Mouse (Mus musculus): ENCODE measurements around the gene Gcdh. TPM values are rescaled to one million over a fixed set of nuclear protein-coding genes. Genes with fewer than 3 reads are reported as not detected.
A peak's percentile ranks its signal among the peaks of the same experiment; 100 is the strongest.

The Gcdh gene
- total and polyA plus RNA-seq, 2 experiments = 560 to 2,081 TPM

DNA sequence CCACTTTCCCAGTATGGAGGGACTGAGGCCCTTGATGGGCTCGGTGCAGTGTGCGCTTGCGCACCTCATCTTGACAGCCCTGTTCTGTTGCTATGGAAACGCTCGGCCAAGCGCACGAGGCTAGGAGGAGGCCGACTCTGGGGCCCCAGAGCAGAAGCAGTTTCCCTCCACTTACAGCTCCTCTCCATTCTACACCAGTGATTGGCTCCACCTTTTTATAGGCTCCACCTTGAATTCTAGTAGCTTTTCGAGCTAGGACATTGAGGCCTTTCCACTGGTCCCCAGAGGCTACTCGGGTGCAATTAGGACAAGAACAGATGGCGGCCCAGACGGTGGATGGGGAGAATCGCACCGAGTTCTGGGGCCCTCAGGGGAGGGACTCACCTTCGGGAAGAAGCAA lies 41.1 kb upstream of the Gcdh start:
- TF ChIP-seq CTCF (IDR thresholded peaks at IDR 0.05; ENCODE audit: low read depth, low read length) = no peak
- no peak for TF ChIP-seq POLR2A (IDR thresholded peaks at IDR 0.05; ENCODE audit: extremely low read depth, insufficient read depth, low read length)
- Histone ChIP-seq H3K79me2 (ENCODE audit: control insufficient read depth, insufficient read depth, low read length) (no peaks in the 10 kb centered on the region), H3K9ac (ENCODE audit: low read depth, low read length) (no peak overlapping the region), H3K27me3 (ENCODE audit: control insufficient read depth, insufficient read depth, low read length) (peaks cover 22% of the 10 kb centered on the region), H3K27ac (replicated peaks; ENCODE audit: insufficient read depth, low read depth, low read length) (no peak overlapping the region), H3K4me3 (ENCODE audit: insufficient read depth, low read depth, low read length) (no peak overlapping the region), H3K36me3 (ENCODE audit: control insufficient read depth, insufficient read depth, low read length) (no peaks in the 10 kb centered on the region), H3K4me1 (ENCODE audit: control insufficient read depth, insufficient read depth, low read length) (no peaks in the 10 kb centered on the region)
- 6% methylated on average over 15 of the region's 15 CpGs for WGBS
- no peak for DNase-seq (ENCODE audit: extremely low read depth, low read depth, low spot score)

GRCm38 (mm10) chr8:84933767-84934559 lies 40.2 kb upstream of the Gcdh start:
- H3K4me3 ChIP-seq (ENCODE audit: insufficient read depth, low read depth, low read length) = no peak overlapping the region

DNA sequence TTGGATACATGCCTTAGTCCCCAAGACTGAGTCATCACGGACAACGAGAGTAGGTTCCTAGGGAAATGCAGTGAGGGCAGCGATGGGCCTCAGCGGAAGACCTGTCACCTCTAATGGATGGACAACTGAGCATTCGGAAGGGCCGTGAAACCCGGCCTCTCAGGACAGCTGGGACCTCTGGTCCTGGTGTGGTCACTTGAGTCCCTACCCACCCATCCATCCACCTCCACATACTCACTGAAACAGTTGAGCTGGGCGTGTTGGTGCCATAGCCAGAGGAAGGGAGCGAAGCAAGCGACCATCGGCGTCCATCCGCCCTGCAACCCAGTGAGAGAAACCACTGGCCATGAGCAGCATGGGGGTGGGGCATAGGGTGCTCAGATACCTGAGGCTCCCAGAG lies 36.9 kb upstream of the Gcdh start:
- no peak overlapping the region for H3K27ac ChIP-seq (replicated peaks; ENCODE audit: insufficient read depth, low read depth, low read length)
- WGBS = 81% methylated on average over 13 of the region's 13 CpGs
- no peaks in the 10 kb centered on the region for H3K4me1 ChIP-seq (ENCODE audit: control insufficient read depth, insufficient read depth, low read length)
- H3K36me3 ChIP-seq (ENCODE audit: control insufficient read depth, insufficient read depth, low read length) = no peaks in the 10 kb centered on the region
- H3K79me2 ChIP-seq (ENCODE audit: control insufficient read depth, insufficient read depth, low read length) = no peaks in the 10 kb centered on the region
- no peak overlapping the region for H3K4me3 ChIP-seq (ENCODE audit: insufficient read depth, low read depth, low read length)
- H3K27me3 ChIP-seq (ENCODE audit: control insufficient read depth, insufficient read depth, low read length) = peaks cover 11% of the 10 kb centered on the region
- no peak overlapping the region for H3K9ac ChIP-seq (ENCODE audit: low read depth, low read length)
- TF ChIP-seq CTCF (IDR thresholded peaks at IDR 0.05; ENCODE audit: low read depth, low read length) (no peak), POLR2A (IDR thresholded peaks at IDR 0.05; ENCODE audit: extremely low read depth, insufficient read depth, low read length) (no peak)
- no peak for DNase-seq (ENCODE audit: extremely low read depth, low read depth, low spot score)

More at GRCm38 (mm10) chr8:84933767-84934559, 40.2 kb upstream of the Gcdh start:
- Histone ChIP-seq H3K4me1 (ENCODE audit: control insufficient read depth, insufficient read depth, low read length) (no peaks in the 10 kb centered on the region), H3K36me3 (ENCODE audit: control insufficient read depth, insufficient read depth, low read length) (no peaks in the 10 kb centered on the region), H3K9ac (ENCODE audit: low read depth, low read length) (no peak overlapping the region), H3K79me2 (ENCODE audit: control insufficient read depth, insufficient read depth, low read length) (no peaks in the 10 kb centered on the region), H3K27me3 (ENCODE audit: control insufficient read depth, insufficient read depth, low read length) (peaks cover 26% of the 10 kb centered on the region), H3K27ac (replicated peaks; ENCODE audit: insufficient read depth, low read depth, low read length) (no peak overlapping the region)
- TF ChIP-seq POLR2A (IDR thresholded peaks at IDR 0.05; ENCODE audit: extremely low read depth, insufficient read depth, low read length) = no peak
- TF ChIP-seq CTCF (IDR thresholded peaks at IDR 0.05; ENCODE audit: low read depth, low read length) = no peak
- DNase-seq (ENCODE audit: extremely low read depth, low read depth, low spot score) = no peak
- 81% methylated on average over 16 of the region's 16 CpGs for WGBS

- peaks cover 4% of the 10 kb centered on the region for H3K27me3 ChIP-seq (ENCODE audit: control insufficient read depth, insufficient read depth, low read length)
- TF ChIP-seq POLR2A (IDR thresholded peaks at IDR 0.05; ENCODE audit: extremely low read depth, insufficient read depth, low read length) (no peak), CTCF (IDR thresholded peaks at IDR 0.05; ENCODE audit: low read depth, low read length) (peak; percentile 89)
- no peaks in the 10 kb centered on the region for H3K36me3 ChIP-seq (ENCODE audit: control insufficient read depth, insufficient read depth, low read length)
- H3K27ac ChIP-seq (replicated peaks; ENCODE audit: insufficient read depth, low read depth, low read length) = no peak overlapping the region
- WGBS = 6% methylated on average over 52 of the region's 52 CpGs
- H3K9ac ChIP-seq (ENCODE audit: low read depth, low read length) = no peak overlapping the region
- peak; percentile 29 for DNase-seq (ENCODE audit: extremely low read depth, low read depth, low spot score)
- H3K79me2 ChIP-seq (ENCODE audit: control insufficient read depth, insufficient read depth, low read length) = no peaks in the 10 kb centered on the region
- H3K4me3 ChIP-seq (ENCODE audit: insufficient read depth, low read depth, low read length) = no peak overlapping the region
- H3K4me1 ChIP-seq (ENCODE audit: control insufficient read depth, insufficient read depth, low read length) = no peaks in the 10 kb centered on the region
These were observed 35.0 kb upstream of the Gcdh start for GRCm38 (mm10) chr8:84928456-84929306.

- no peaks in the 10 kb centered on the region for H3K4me1 ChIP-seq (ENCODE audit: control insufficient read depth, insufficient read depth, low read length)
- H3K79me2 ChIP-seq (ENCODE audit: control insufficient read depth, insufficient read depth, low read length) = no peaks in the 10 kb centered on the region
- H3K27me3 ChIP-seq (ENCODE audit: control insufficient read depth, insufficient read depth, low read length) = peaks cover 4% of the 10 kb centered on the region
- H3K9ac ChIP-seq (ENCODE audit: low read depth, low read length) = no peak overlapping the region
- DNase-seq (ENCODE audit: extremely low read depth, low read depth, low spot score) = no peak
- 67% methylated on average over 1 of the region's 1 CpGs for WGBS
- TF ChIP-seq POLR2A (IDR thresholded peaks at IDR 0.05; ENCODE audit: extremely low read depth, insufficient read depth, low read length) = no peak
- TF ChIP-seq CTCF (IDR thresholded peaks at IDR 0.05; ENCODE audit: low read depth, low read length) = no peak
- H3K36me3 ChIP-seq (ENCODE audit: control insufficient read depth, insufficient read depth, low read length) = no peaks in the 10 kb centered on the region
- H3K27ac ChIP-seq (replicated peaks; ENCODE audit: insufficient read depth, low read depth, low read length) = no peak overlapping the region
- no peak overlapping the region for H3K4me3 ChIP-seq (ENCODE audit: insufficient read depth, low read depth, low read length)
These were observed 33.8 kb upstream of the Gcdh start for GRCm38 (mm10) chr8:84927513-84927912.

Data from liver, adult 2 months (tissue).